15 mouse cellular contexts compared by ENCODE assay signal in the genomic region with DNA sequence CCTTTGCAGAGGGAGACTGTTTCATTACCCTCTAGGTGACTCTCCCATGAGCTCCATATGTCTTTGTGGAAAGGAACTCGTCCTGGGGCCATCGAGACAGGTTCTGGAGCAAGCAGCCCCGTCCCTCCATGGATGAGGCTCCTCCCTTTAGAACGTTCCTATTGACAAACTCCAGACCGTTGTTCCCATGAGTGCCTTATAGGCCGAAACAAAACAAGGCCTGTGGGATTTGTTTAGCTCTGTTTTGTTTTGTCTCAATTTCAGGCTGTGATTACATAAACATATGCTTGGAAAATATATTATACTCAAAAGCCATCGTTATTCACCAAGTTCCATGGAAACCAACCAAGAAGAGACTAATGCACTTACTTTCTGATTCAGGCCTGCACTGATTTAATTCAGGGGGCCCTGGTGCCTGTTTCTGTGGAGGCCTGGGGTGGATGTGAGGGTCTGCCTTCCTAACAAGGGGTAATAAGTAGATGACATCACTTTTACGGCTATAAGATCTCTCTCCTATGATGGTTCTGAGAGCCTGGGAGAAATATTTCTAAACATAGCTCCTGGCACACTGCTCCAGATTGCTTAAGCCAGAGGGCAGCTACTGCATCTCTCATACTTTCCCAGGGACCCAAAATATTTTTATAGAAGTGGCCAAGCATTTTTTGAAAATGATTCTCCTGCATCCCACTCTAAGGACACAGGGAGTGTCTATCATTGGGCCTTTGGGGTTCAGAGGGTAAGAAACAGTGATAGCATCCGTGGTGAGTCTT.
DNase-seq lines count a peak whose midpoint lies in the region; ATAC-seq lines count a peak whose summit lies in the region.
"Had no signal": no experiment of that assay in that cellular context is flagged by ENCODE, and none has a peak within 500 bp of the region (broad histone marks: within the 10 kb centered on the region; RNA-seq: fewer than 3 reads in every experiment).

No protein-coding gene starts in this region.

- H3K9ac ChIP-seq in embryonic facial prominence, embryonic 12.5 days: no peak overlapping the region
- H3K9ac ChIP-seq in limb, embryonic 12.5 days (replicated peaks): no peak overlapping the region
- H3K9ac ChIP-seq in heart, embryonic 15.5 days: no peak overlapping the region
- H3K9ac ChIP-seq in stomach, embryonic 14.5 days (replicated peaks; ENCODE audit: low read depth, low read length): no peak overlapping the region
- H3K9ac ChIP-seq: forebrain, postnatal 0 days; liver, postnatal 0 days; midbrain, embryonic 13.5 days; neural tube, embryonic 13.5 days had no signal

- H3K4me1 ChIP-seq in embryonic facial prominence, embryonic 12.5 days: 0 out of 2 replicates have a peak, but pooled peaks cover 3% of the 10 kb centered on the region
- no peaks in the 10 kb centered on the region for H3K4me1 ChIP-seq in embryonic facial prominence, embryonic 10.5 days
- H3K4me1 ChIP-seq in limb, embryonic 12.5 days (replicated peaks): peaks cover 25% of the 10 kb centered on the region
- H3K4me1 ChIP-seq in limb, embryonic 10.5 days: peaks cover 9% of the 10 kb centered on the region; the same call in 1 of the 2 replicates
- peaks cover 34% of the 10 kb centered on the region for H3K4me1 ChIP-seq in heart, embryonic 15.5 days (replicated peaks)
- H3K4me1 ChIP-seq in stomach, embryonic 14.5 days (ENCODE audit: control insufficient read depth, insufficient read depth, low read length): peaks cover 11% of the 10 kb centered on the region; the same call in 1 of the 2 replicates
- H3K4me1 ChIP-seq: midbrain, embryonic 13.5 days; neural tube, embryonic 13.5 days had no signal

- no peaks in the 10 kb centered on the region for H3K27me3 ChIP-seq in embryonic facial prominence, embryonic 12.5 days
- no peaks in the 10 kb centered on the region for H3K27me3 ChIP-seq in embryonic facial prominence, embryonic 10.5 days (replicated peaks; ENCODE audit: low read depth, poor library complexity, severe bottlenecking)
- no peaks in the 10 kb centered on the region for H3K27me3 ChIP-seq in limb, embryonic 12.5 days
- no peaks in the 10 kb centered on the region for H3K27me3 ChIP-seq in limb, embryonic 10.5 days (ENCODE audit: low read depth, poor library complexity, severe bottlenecking)
- no peaks in the 10 kb centered on the region for H3K27me3 ChIP-seq in heart, embryonic 15.5 days
- H3K27me3 ChIP-seq in stomach, embryonic 14.5 days (ENCODE audit: control insufficient read depth, insufficient read depth, low read length): no peaks in the 10 kb centered on the region
- H3K27me3 ChIP-seq: midbrain, embryonic 13.5 days; neural tube, embryonic 13.5 days had no signal

- H3K9me3 ChIP-seq in embryonic facial prominence, embryonic 12.5 days: no peaks in the 10 kb centered on the region
- H3K9me3 ChIP-seq in embryonic facial prominence, embryonic 10.5 days: no peaks in the 10 kb centered on the region
- no peaks in the 10 kb centered on the region for H3K9me3 ChIP-seq in limb, embryonic 12.5 days
- H3K9me3 ChIP-seq in limb, embryonic 10.5 days (replicated peaks): no peaks in the 10 kb centered on the region
- no peaks in the 10 kb centered on the region for H3K9me3 ChIP-seq in heart, embryonic 15.5 days (replicated peaks)
- H3K9me3 ChIP-seq in stomach, embryonic 14.5 days (ENCODE audit: control insufficient read depth, low read depth, low read length): no peaks in the 10 kb centered on the region
- H3K9me3 ChIP-seq: midbrain, embryonic 13.5 days; neural tube, embryonic 13.5 days had no signal

- H3K4me2 ChIP-seq in embryonic facial prominence, embryonic 12.5 days (replicated peaks): no peak overlapping the region
- H3K4me2 ChIP-seq in limb, embryonic 12.5 days: no peak overlapping the region
- peak overlapping the region; percentile 29 for H3K4me2 ChIP-seq in heart, embryonic 15.5 days
- H3K4me2 ChIP-seq in stomach, embryonic 14.5 days (replicated peaks; ENCODE audit: low read depth, low read length): no peak overlapping the region
- H3K4me2 ChIP-seq: midbrain, embryonic 13.5 days; neural tube, embryonic 13.5 days had no signal

- WGBS in embryonic facial prominence, embryonic 12.5 days: 58% methylated on average over 9 of the region's 9 CpGs
- WGBS in embryonic facial prominence, embryonic 10.5 days: 74% methylated on average over 9 of the region's 9 CpGs
- WGBS in limb, embryonic 12.5 days: 38% methylated on average over 9 of the region's 9 CpGs
- 66% methylated on average over 9 of the region's 9 CpGs for WGBS in limb, embryonic 10.5 days
- 37% methylated on average over 9 of the region's 9 CpGs for WGBS in heart, embryonic 15.5 days
- WGBS in stomach, embryonic 14.5 days: 37% methylated on average over 9 of the region's 9 CpGs

- no peak for ATAC-seq in embryonic facial prominence, embryonic 12.5 days (ENCODE audit: insufficient number of reproducible peaks, insufficient read depth, low FRiP score, low TSS enrichment)
- peak; percentile 52; the same call in 1 of the 2 replicates for ATAC-seq in limb, embryonic 12.5 days (ENCODE audit: insufficient number of reproducible peaks, insufficient read depth, low FRiP score, low TSS enrichment, low read depth)
- peak; percentile 60 for ATAC-seq in heart, embryonic 15.5 days (replicated peaks; ENCODE audit: insufficient number of reproducible peaks, insufficient read depth, low FRiP score, low read depth)
- peak; percentile 37; the same call in 1 of the 2 replicates for ATAC-seq in stomach, embryonic 14.5 days (ENCODE audit: insufficient number of reproducible peaks, insufficient read depth, low FRiP score, low read depth)
- ATAC-seq: activated CD4-positive, CD25-positive, alpha-beta regulatory T cell, adult 4 months; forebrain, postnatal 0 days; liver, postnatal 0 days; midbrain, embryonic 13.5 days had no signal

- H3K4me3 ChIP-seq in embryonic facial prominence, embryonic 12.5 days: no peak overlapping the region
- H3K4me3 ChIP-seq in embryonic facial prominence, embryonic 10.5 days: no peak overlapping the region
- no peak overlapping the region for H3K4me3 ChIP-seq in limb, embryonic 12.5 days (replicated peaks)
- no peak overlapping the region for H3K4me3 ChIP-seq in limb, embryonic 10.5 days
- H3K4me3 ChIP-seq in heart, embryonic 15.5 days: no peak overlapping the region
- no peak overlapping the region for H3K4me3 ChIP-seq in stomach, embryonic 14.5 days (ENCODE audit: low read depth, low read length)
- H3K4me3 ChIP-seq: midbrain, embryonic 13.5 days; neural tube, embryonic 13.5 days had no signal

- peak overlapping the region; percentile 31; the same call in 1 of the 2 replicates for H3K27ac ChIP-seq in embryonic facial prominence, embryonic 12.5 days
- no peak overlapping the region for H3K27ac ChIP-seq in embryonic facial prominence, embryonic 10.5 days (replicated peaks)
- H3K27ac ChIP-seq in limb, embryonic 12.5 days: peak overlapping the region; percentile 70
- H3K27ac ChIP-seq in limb, embryonic 10.5 days: no peak overlapping the region
- H3K27ac ChIP-seq in heart, embryonic 15.5 days: peak overlapping the region; percentile 83
- H3K27ac ChIP-seq in stomach, embryonic 14.5 days (ENCODE audit: low read length): peak overlapping the region; percentile 59
- H3K27ac ChIP-seq: midbrain, embryonic 13.5 days; neural tube, embryonic 13.5 days had no signal

- H3K36me3 ChIP-seq in embryonic facial prominence, embryonic 12.5 days: no peaks in the 10 kb centered on the region
- peaks cover 12% of the 10 kb centered on the region for H3K36me3 ChIP-seq in embryonic facial prominence, embryonic 10.5 days (replicated peaks)
- peaks cover 12% of the 10 kb centered on the region; the same call in 1 of the 2 replicates for H3K36me3 ChIP-seq in limb, embryonic 12.5 days
- peaks cover 20% of the 10 kb centered on the region for H3K36me3 ChIP-seq in limb, embryonic 10.5 days
- no peaks in the 10 kb centered on the region for H3K36me3 ChIP-seq in heart, embryonic 15.5 days
- no peaks in the 10 kb centered on the region for H3K36me3 ChIP-seq in stomach, embryonic 14.5 days (ENCODE audit: control insufficient read depth, insufficient read depth, low read length)
- H3K36me3 ChIP-seq: midbrain, embryonic 13.5 days; neural tube, embryonic 13.5 days had no signal

- DNase-seq in embryonic facial prominence, embryonic 10.5 days (ENCODE audit: low spot score): no peak
- no peak for DNase-seq in limb, embryonic 10.5 days (ENCODE audit: low spot score)
- no peak for DNase-seq in urinary bladder, postnatal 10 days (ENCODE audit: low spot score)
- DNase-seq in adrenal gland, postnatal 10 days: no peak
- DNase-seq: cerebellum, adult 9-11 months; forebrain, postnatal 0 days; kidney, adult 18-20 months; liver, postnatal 0 days had no signal

Comparison
In these comparisons a context has a peak if more than half of its experiments do, and no peak if none do; other contexts are left out.
1. H3K27ac ChIP-seq: peak in embryonic facial prominence, embryonic 12.5 days (single experiment), limb, embryonic 12.5 days (single experiment), heart, embryonic 15.5 days (single experiment) and stomach, embryonic 14.5 days (single experiment); none in embryonic facial prominence, embryonic 10.5 days (single experiment) and limb, embryonic 10.5 days (single experiment).